Mouse (Mus musculus): Measurements from ENCODE around the gene Ift140. TPM values are rescaled to one million over a fixed set of nuclear protein-coding genes. Genes with fewer than 3 reads are reported as not detected.

Ift140 gene
- polyA plus RNA-seq, 1 experiment from 2014 or later, result 12.9 TPM

Other genes starting within 250 kb of the Ift140 start
- not detected in 2 replicates for gene Meiob, start 211.8 kb upstream of the Ift140 start, polyA plus RNA-seq (2015; fragmentation: Nextera tagmentation; extraction: Ambion mirVana)
- 86.5 and 95.5 TPM in 2 replicates for gene Hagh, start 175.9 kb upstream of the Ift140 start, polyA plus RNA-seq (2015; fragmentation: Nextera tagmentation; extraction: Ambion mirVana)
- gene Fahd1, start 165.7 kb upstream of the Ift140 start, polyA plus RNA-seq (2015; fragmentation: Nextera tagmentation; extraction: Ambion mirVana), result 115 and 132 TPM in 2 replicates
- 6.2 and 7.4 TPM in 2 replicates for gene Igfals, start 150.1 kb upstream of the Ift140 start, polyA plus RNA-seq (2015; fragmentation: Nextera tagmentation; extraction: Ambion mirVana)
- 58.9 and 61.3 TPM in 2 replicates for gene Nubp2, start 129.7 kb upstream of the Ift140 start, polyA plus RNA-seq (2015; fragmentation: Nextera tagmentation; extraction: Ambion mirVana)
- 33.9 and 34.4 TPM in 2 replicates for gene Spsb3, start 129.4 kb upstream of the Ift140 start, polyA plus RNA-seq (2015; fragmentation: Nextera tagmentation; extraction: Ambion mirVana)
- gene Eme2, start 121.0 kb upstream of the Ift140 start, polyA plus RNA-seq (2015; fragmentation: Nextera tagmentation; extraction: Ambion mirVana), result 28.3 and 33.0 TPM in 2 replicates
- 121 and 129 TPM in 2 replicates for gene Mrps34, start 121.0 kb upstream of the Ift140 start, polyA plus RNA-seq (2015; fragmentation: Nextera tagmentation; extraction: Ambion mirVana)
- gene Nme3, start 119.6 kb upstream of the Ift140 start, polyA plus RNA-seq (2015; fragmentation: Nextera tagmentation; extraction: Ambion mirVana), result 76.8 and 77.1 TPM in 2 replicates
- 20.2 and 21.8 TPM in 2 replicates for gene Mapk8ip3, start 79.1 kb upstream of the Ift140 start, polyA plus RNA-seq (2015; fragmentation: Nextera tagmentation; extraction: Ambion mirVana)
- 146 and 163 TPM in 2 replicates for gene Jpt2, start 55.4 kb upstream of the Ift140 start, polyA plus RNA-seq (2015; fragmentation: Nextera tagmentation; extraction: Ambion mirVana)
- gene Cramp1l, start 297 bp upstream of the Ift140 start, polyA plus RNA-seq (2015; fragmentation: Nextera tagmentation; extraction: Ambion mirVana), result 3.1 and 3.3 TPM in 2 replicates
- gene Tmem204, start 67.5 kb downstream of the Ift140 start, polyA plus RNA-seq (2015; fragmentation: Nextera tagmentation; extraction: Ambion mirVana), result 22.2 and 25.8 TPM in 2 replicates
- 32.1 and 32.3 TPM in 2 replicates for gene Telo2, start 99.9 kb downstream of the Ift140 start, polyA plus RNA-seq (2015; fragmentation: Nextera tagmentation; extraction: Ambion mirVana)
- 0.20 and 0.24 TPM in 2 replicates for gene Ptx4, start 104.7 kb downstream of the Ift140 start, polyA plus RNA-seq (2015; fragmentation: Nextera tagmentation; extraction: Ambion mirVana)
- gene Clcn7, start 117.3 kb downstream of the Ift140 start, polyA plus RNA-seq (2015; fragmentation: Nextera tagmentation; extraction: Ambion mirVana), result 21.8 and 23.5 TPM in 2 replicates
- 0.15 and 0.18 TPM in 2 replicates for gene Ccdc154, start 146.4 kb downstream of the Ift140 start, polyA plus RNA-seq (2015; fragmentation: Nextera tagmentation; extraction: Ambion mirVana)
- gene Gm38655, start 159.4 kb downstream of the Ift140 start, polyA plus RNA-seq (2015; fragmentation: Nextera tagmentation; extraction: Ambion mirVana), result 1.3 and 1.6 TPM in 2 replicates
- 35.1 and 39.7 TPM in 2 replicates for gene BC003965, start 168.5 kb downstream of the Ift140 start, polyA plus RNA-seq (2015; fragmentation: Nextera tagmentation; extraction: Ambion mirVana)
- gene Unkl, start 172.3 kb downstream of the Ift140 start, polyA plus RNA-seq (2015; fragmentation: Nextera tagmentation; extraction: Ambion mirVana), result 4.8 and 5.3 TPM in 2 replicates
- 40.6 and 45.8 TPM in 2 replicates for gene Gnptg, start 224.0 kb downstream of the Ift140 start, polyA plus RNA-seq (2015; fragmentation: Nextera tagmentation; extraction: Ambion mirVana)
- gene Tsr3, start 224.1 kb downstream of the Ift140 start, polyA plus RNA-seq (2015; fragmentation: Nextera tagmentation; extraction: Ambion mirVana), result 33.1 and 37.0 TPM in 2 replicates
- gene Baiap3, start 240.3 kb downstream of the Ift140 start, polyA plus RNA-seq (2015; fragmentation: Nextera tagmentation; extraction: Ambion mirVana), result 2.5 and 4.0 TPM in 2 replicates